Mouse (Mus musculus) testis, postnatal 14 days (tissue): ENCODE data around the gene Acvr1c.

Experiments
- DNase-seq: peaks from one replicate; pipeline ENCODE4 v3.0.0; 2021; ENCODE audit warnings: low spot score

Gene Acvr1c

GRCm38 (mm10) chr2:58282259-58282910 is 75.3 kb downstream of the Acvr1c start:
- DNase-seq = peak; percentile 18

- no peak for DNase-seq
Measured at GRCm38 (mm10) chr2:58281046-58281445, 76.6 kb downstream of the Acvr1c start.

GRCm38 (mm10) chr2:58279163-58279562 is 78.5 kb downstream of the Acvr1c start:
- no peak for DNase-seq

- no peak for DNase-seq
Measured at GRCm38 (mm10) chr2:58276454-58276853, 81.2 kb downstream of the Acvr1c start.

- DNase-seq = no peak
Measured at GRCm38 (mm10) chr2:58240639-58241038, 117.1 kb downstream of the Acvr1c start.

GRCm38 (mm10) chr2:58237487-58237886 is 120.2 kb downstream of the Acvr1c start:
- no peak for DNase-seq
